Mouse (Mus musculus): ENCODE measurements around the gene Cyp2c29. TPM values are rescaled to one million over a fixed set of nuclear protein-coding genes. Genes with fewer than 3 reads are reported as not detected.
"Not testable (repeated sequence)": the region's sequence is repeated elsewhere in the genome, so short reads cannot be mapped to it uniquely, and the experiment has no call there.

Cyp2c29 gene
- polyA plus RNA-seq (2015; fragmentation: Nextera tagmentation; extraction: Ambion mirVana), result not detected in 2 replicates

DNA sequence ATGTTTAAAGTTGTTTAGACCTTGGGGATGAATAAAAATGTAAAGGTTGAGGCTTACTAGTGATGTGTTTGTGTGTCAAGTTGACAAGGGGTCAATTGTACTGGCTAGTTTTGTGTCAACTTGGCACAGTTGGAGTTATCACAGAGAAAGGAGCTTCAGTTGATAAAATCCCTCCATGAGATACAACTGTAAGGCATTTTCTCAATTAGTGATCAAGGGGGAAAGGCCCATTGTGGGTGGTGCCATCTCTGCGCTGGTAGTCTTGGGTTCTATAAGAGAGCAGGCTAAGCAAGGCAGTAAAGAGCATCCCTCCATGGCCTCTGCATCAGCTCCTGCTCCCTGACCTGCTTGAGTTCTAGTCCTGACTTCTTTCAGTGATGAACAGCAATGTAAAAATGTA lies at the start of gene Cyp2c29:
Gene Cyp2c29 (plus strand): TSS at position 301 of the 400 bp plus-strand sequence.
- ATAC-seq (replicated peaks; ENCODE audit: low FRiP score, low read depth); H3K9ac ChIP-seq (ENCODE audit: low read depth, low read length): not testable (repeated sequence)

GRCm38 (mm10) chr19:39267036-39267435 lies 2.2 kb upstream of the Cyp2c29 start:
- not testable (repeated sequence) for H3K4me3 ChIP-seq (replicated peaks; ENCODE audit: low read depth, low read length); H3K9me3 ChIP-seq (replicated peaks; ENCODE audit: low read length); DNase-seq (ENCODE audit: low spot score); H3K36me3 ChIP-seq (ENCODE audit: insufficient read depth, low read length); ATAC-seq (replicated peaks; ENCODE audit: low FRiP score, low read depth); H3K27me3 ChIP-seq (ENCODE audit: insufficient read depth, low read length); H3K27ac ChIP-seq; H3K9ac ChIP-seq (ENCODE audit: low read depth, low read length); H3K4me1 ChIP-seq (replicated peaks; ENCODE audit: insufficient read depth, low read length); H3K4me2 ChIP-seq (ENCODE audit: low read length)
- WGBS, result 73% methylated on average over 2 of the region's 2 CpGs

More for the DNA sequence above, at the start of gene Cyp2c29:
- not testable (repeated sequence) for H3K4me2 ChIP-seq (ENCODE audit: low read length); H3K4me3 ChIP-seq (replicated peaks; ENCODE audit: low read depth, low read length); DNase-seq (ENCODE audit: low spot score); H3K9me3 ChIP-seq (replicated peaks; ENCODE audit: low read length); H3K36me3 ChIP-seq (ENCODE audit: insufficient read depth, low read length); H3K27ac ChIP-seq; H3K27me3 ChIP-seq (ENCODE audit: insufficient read depth, low read length); H3K4me1 ChIP-seq (replicated peaks; ENCODE audit: insufficient read depth, low read length)
- no CpG with 5 or more reads among the region's 1 CpGs for WGBS

DNA sequence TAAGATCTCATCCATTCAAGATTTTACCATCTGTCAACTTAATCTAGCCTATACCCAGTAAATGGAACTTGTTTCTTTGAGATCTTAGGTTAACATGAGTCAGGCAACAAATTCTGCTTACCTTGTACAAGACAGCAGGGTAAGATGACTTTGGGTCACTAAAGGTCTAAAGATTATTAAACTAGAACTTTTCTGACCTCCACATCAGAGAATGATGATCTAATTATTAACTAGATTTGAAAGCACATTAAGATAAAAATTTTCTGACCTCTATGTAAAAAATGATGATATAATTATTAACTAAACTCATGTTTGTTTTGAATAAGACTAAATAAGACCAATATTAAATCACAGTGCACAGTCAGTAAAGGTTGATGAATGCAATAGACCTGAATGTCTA lies 13.6 kb downstream of the Cyp2c29 start:
- DNase-seq (ENCODE audit: low spot score) (no peak), ATAC-seq (replicated peaks; ENCODE audit: low FRiP score, low read depth) (no peak)
- no peak overlapping the region for H3K9ac ChIP-seq (ENCODE audit: low read depth, low read length)
- TF ChIP-seq CTCF (IDR thresholded peaks at IDR 0.05; ENCODE audit: low read depth), result no peak
- no peaks in the 10 kb centered on the region for H3K9me3 ChIP-seq (replicated peaks; ENCODE audit: low read length)
- H3K27me3 ChIP-seq (ENCODE audit: insufficient read depth, low read length), result no peaks in the 10 kb centered on the region
- no peaks in the 10 kb centered on the region for H3K4me1 ChIP-seq (replicated peaks; ENCODE audit: insufficient read depth, low read length)
- H3K27ac ChIP-seq, result no peak overlapping the region
- no peaks in the 10 kb centered on the region for H3K36me3 ChIP-seq (ENCODE audit: insufficient read depth, low read length)
- no peak overlapping the region for H3K4me2 ChIP-seq (ENCODE audit: low read length)
- H3K4me3 ChIP-seq (replicated peaks; ENCODE audit: low read depth, low read length), result no peak overlapping the region

DNA sequence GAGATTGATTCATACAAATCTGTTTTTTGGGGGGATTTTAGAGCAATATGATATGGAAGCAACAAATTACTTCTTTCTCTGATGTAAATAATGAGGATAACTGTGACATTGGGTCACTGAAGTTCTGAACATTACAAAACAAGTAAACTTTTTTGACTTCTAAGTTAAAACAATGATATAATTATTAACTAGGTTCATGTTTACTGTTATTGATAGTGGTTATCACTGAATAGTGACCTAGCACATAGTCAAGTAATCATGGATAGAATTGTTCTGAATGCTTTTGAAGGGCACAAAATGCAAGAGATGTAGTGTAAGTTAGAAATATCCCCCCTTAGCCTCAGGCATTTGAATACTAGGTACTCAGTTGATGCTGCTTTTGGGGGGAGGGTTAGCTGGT lies 16.4 kb downstream of the Cyp2c29 start:
- no peak for TF ChIP-seq CTCF (IDR thresholded peaks at IDR 0.05; ENCODE audit: low read depth)
- no peak for DNase-seq (ENCODE audit: low spot score)
- ATAC-seq (replicated peaks; ENCODE audit: low FRiP score, low read depth), result no peak
- Histone ChIP-seq H3K4me3 (replicated peaks; ENCODE audit: low read depth, low read length) (no peak overlapping the region), H3K4me2 (ENCODE audit: low read length) (no peak overlapping the region), H3K9me3 (replicated peaks; ENCODE audit: low read length) (no peaks in the 10 kb centered on the region), H3K4me1 (replicated peaks; ENCODE audit: insufficient read depth, low read length) (no peaks in the 10 kb centered on the region), H3K27me3 (ENCODE audit: insufficient read depth, low read length) (no peaks in the 10 kb centered on the region), H3K9ac (ENCODE audit: low read depth, low read length) (no peak overlapping the region), H3K36me3 (ENCODE audit: insufficient read depth, low read length) (no peaks in the 10 kb centered on the region), H3K27ac (no peak overlapping the region)

- Histone ChIP-seq H3K9ac (ENCODE audit: low read depth, low read length) (no peak overlapping the region), H3K4me2 (ENCODE audit: low read length) (no peak overlapping the region), H3K27ac (no peak overlapping the region), H3K4me3 (replicated peaks; ENCODE audit: low read depth, low read length) (no peak overlapping the region), H3K36me3 (ENCODE audit: insufficient read depth, low read length) (no peaks in the 10 kb centered on the region), H3K4me1 (replicated peaks; ENCODE audit: insufficient read depth, low read length) (no peaks in the 10 kb centered on the region), H3K27me3 (ENCODE audit: insufficient read depth, low read length) (no peaks in the 10 kb centered on the region), H3K9me3 (replicated peaks; ENCODE audit: low read length) (no peaks in the 10 kb centered on the region)
- no peak for ATAC-seq (replicated peaks; ENCODE audit: low FRiP score, low read depth)
- WGBS, result 77% methylated on average over 4 of the region's 4 CpGs
- TF ChIP-seq CTCF (IDR thresholded peaks at IDR 0.05; ENCODE audit: low read depth), result no peak
- no peak for DNase-seq (ENCODE audit: low spot score)
Observed at GRCm38 (mm10) chr19:39286825-39287224, 17.6 kb downstream of the Cyp2c29 start.

GRCm38 (mm10) chr19:39288978-39289377 lies 19.8 kb downstream of the Cyp2c29 start:
- Histone ChIP-seq H3K4me2 (ENCODE audit: low read length) (no peak overlapping the region), H3K27ac (no peak overlapping the region), H3K4me1 (replicated peaks; ENCODE audit: insufficient read depth, low read length) (no peaks in the 10 kb centered on the region), H3K27me3 (ENCODE audit: insufficient read depth, low read length) (no peaks in the 10 kb centered on the region), H3K9ac (ENCODE audit: low read depth, low read length) (no peak overlapping the region), H3K9me3 (replicated peaks; ENCODE audit: low read length) (no peaks in the 10 kb centered on the region), H3K36me3 (ENCODE audit: insufficient read depth, low read length) (no peaks in the 10 kb centered on the region), H3K4me3 (replicated peaks; ENCODE audit: low read depth, low read length) (no peak overlapping the region)
- ATAC-seq (replicated peaks; ENCODE audit: low FRiP score, low read depth), result no peak
- no peak for TF ChIP-seq CTCF (IDR thresholded peaks at IDR 0.05; ENCODE audit: low read depth)
- WGBS, result 67% methylated on average over 3 of the region's 3 CpGs
- no peak for DNase-seq (ENCODE audit: low spot score)

Other genes with a start within 250 kb of the Cyp2c29 start
- gene Cyp2c65, start 208.4 kb upstream of the Cyp2c29 start, polyA plus RNA-seq (2015; fragmentation: Nextera tagmentation; extraction: Ambion mirVana), result not detected in 2 replicates
- gene Cyp2c66, start 155.5 kb upstream of the Cyp2c29 start, polyA plus RNA-seq (2015; fragmentation: Nextera tagmentation; extraction: Ambion mirVana), result not detected in 2 replicates
- not detected in 2 replicates for gene Cyp2c38, start 193.7 kb downstream of the Cyp2c29 start, polyA plus RNA-seq (2015; fragmentation: Nextera tagmentation; extraction: Ambion mirVana)
- not detected in 2 replicates for gene Cyp2c39, start 241.5 kb downstream of the Cyp2c29 start, polyA plus RNA-seq (2015; fragmentation: Nextera tagmentation; extraction: Ambion mirVana)